Mouse (Mus musculus) gastrocnemius, adult 2 months (tissue): ENCODE measurements at regions not wholly inside any gene's neighbourhood (a gene's known extent, or its start where the extent isn't known, plus 50 kb on each side); places are given as distances from the start of the nearest gene placed in this dataset.

ENCODE experiments used
- DNase-seq: peaks from one replicate; pipeline ENCODE4 v3.0.0; 2022
- H3K27ac ChIP-seq: fragments of 200-600 bp; 2 replicates; pipeline ENCODE4 v1.8.1; 2022; ENCODE audit warnings: mild to moderate bottlenecking
- H3K4me3 ChIP-seq: fragments of 200-600 bp; 2 replicates; pipeline ENCODE4 v1.8.1; 2022; ENCODE audit warnings: mild to moderate bottlenecking, moderate library complexity
- CTCF ChIP-seq: fragments of 200-600 bp; IDR thresholded peaks from 2 replicates; pipeline ENCODE4 v1.8.1; 2022; ENCODE audit warnings: antibody characterized with exemption, mild to moderate bottlenecking, moderate library complexity
- intact Hi-C: fragments of 180-260 bp; cut with DNase I; formaldehyde crosslinking; loops from one replicate; pipeline ENCODE4 v1.15.1; 2025

GRCm38 (mm10) chr5:39931890-39932289 lies 176.6 kb upstream of the Hs3st1 start:
- no peak overlapping the region for H3K27ac ChIP-seq
- TF ChIP-seq CTCF, result no peak
- no peak for DNase-seq
- no peak overlapping the region for H3K4me3 ChIP-seq
- intact Hi-C loops, result no loop called here

- TF ChIP-seq CTCF, result no peak
- intact Hi-C loops, result no loop called here
- Histone ChIP-seq H3K27ac (no peak overlapping the region), H3K4me3 (no peak overlapping the region)
- DNase-seq, result no peak
These were observed 154.1 kb upstream of the Hs3st1 start for GRCm38 (mm10) chr5:39909369-39909768.

GRCm38 (mm10) chr5:39871723-39872085 lies 116.4 kb upstream of the Hs3st1 start:
- no peak for TF ChIP-seq CTCF
- intact Hi-C loops, result no loop called here
- DNase-seq, result no peak
- no peak overlapping the region for H3K4me3 ChIP-seq
- H3K27ac ChIP-seq, result no peak overlapping the region

- H3K27ac ChIP-seq, result no peak overlapping the region
- intact Hi-C loops, result no loop called here
- no peak for DNase-seq
- no peak for TF ChIP-seq CTCF
- H3K4me3 ChIP-seq, result no peak overlapping the region
These were observed 115.8 kb upstream of the Hs3st1 start for GRCm38 (mm10) chr5:39870835-39871722.

- Histone ChIP-seq H3K27ac (no peak overlapping the region), H3K4me3 (no peak overlapping the region)
- DNase-seq, result no peak
- TF ChIP-seq CTCF, result no peak
- intact Hi-C loops, result no loop called here
These were observed 101.9 kb upstream of the Hs3st1 start for GRCm38 (mm10) chr5:39857192-39857591.

GRCm38 (mm10) chr5:39856616-39857156 lies 101.4 kb upstream of the Hs3st1 start:
- Histone ChIP-seq H3K4me3 (no peak overlapping the region), H3K27ac (no peak overlapping the region)
- no peak for TF ChIP-seq CTCF
- intact Hi-C loops, result no loop called here
- DNase-seq, result no peak

GRCm38 (mm10) chr5:39855685-39856615 lies 100.7 kb upstream of the Hs3st1 start:
- DNase-seq, result no peak
- intact Hi-C loops, result no loop called here
- no peak overlapping the region for H3K27ac ChIP-seq
- no peak overlapping the region for H3K4me3 ChIP-seq
- no peak for TF ChIP-seq CTCF

- no peak for TF ChIP-seq CTCF
- intact Hi-C loops, result no loop called here
- DNase-seq, result no peak
- H3K27ac ChIP-seq, result no peak overlapping the region
- H3K4me3 ChIP-seq, result no peak overlapping the region
These were observed 91.9 kb upstream of the Hs3st1 start for GRCm38 (mm10) chr5:39847187-39847586.

GRCm38 (mm10) chr5:39841186-39841585 lies 85.9 kb upstream of the Hs3st1 start:
- peak overlapping the region; percentile 49 for H3K27ac ChIP-seq
- DNase-seq, result peak; percentile 16
- intact Hi-C loops, result no loop called here
- TF ChIP-seq CTCF, result no peak
- no peak overlapping the region for H3K4me3 ChIP-seq

GRCm38 (mm10) chr5:39840576-39840975 lies 85.3 kb upstream of the Hs3st1 start:
- intact Hi-C loops, result no loop called here
- no peak for TF ChIP-seq CTCF
- DNase-seq, result no peak
- peak overlapping the region; percentile 65 for H3K27ac ChIP-seq
- H3K4me3 ChIP-seq, result no peak overlapping the region

GRCm38 (mm10) chr5:39832565-39832964 lies 77.3 kb upstream of the Hs3st1 start:
- TF ChIP-seq CTCF, result no peak
- intact Hi-C loops, result no loop called here
- H3K27ac ChIP-seq, result peak overlapping the region; percentile 43; the same call in 1 of the 2 replicates
- no peak overlapping the region for H3K4me3 ChIP-seq
- no peak for DNase-seq

- TF ChIP-seq CTCF, result no peak
- H3K4me3 ChIP-seq, result no peak overlapping the region
- intact Hi-C loops, result no loop called here
These were observed 69.4 kb upstream of the Hs3st1 start for GRCm38 (mm10) chr5:39824680-39825079.

GRCm38 (mm10) chr5:39806643-39807042 lies 51.4 kb upstream of the Hs3st1 start:
- DNase-seq, result no peak
- intact Hi-C loops, result no loop called here
- no peak for TF ChIP-seq CTCF
- Histone ChIP-seq H3K4me3 (no peak overlapping the region), H3K27ac (no peak overlapping the region)

More at GRCm38 (mm10) chr5:39824680-39825079, 69.4 kb upstream of the Hs3st1 start:
- DNase-seq, result no peak
- no peak overlapping the region for H3K27ac ChIP-seq
